Mouse (Mus musculus): ENCODE measurements around the gene Zfand3.

GRCm38 (mm10) chr17:30213371-30213770 lies 208.8 kb downstream of the Zfand3 start:
- no peak for TF ChIP-seq CTCF (IDR thresholded peaks at IDR 0.05; ENCODE audit: low read depth, low read length)
- TF ChIP-seq POLR2A (IDR thresholded peaks at IDR 0.05; ENCODE audit: insufficient read depth, low read length) = no peak
- TF ChIP-seq EP300 (IDR thresholded peaks at IDR 0.05; ENCODE audit: insufficient read depth, low read depth, low read length) = no peak

Measured in ES-Bruce4 (cell line).